Mouse (Mus musculus) G1E (cell line): ENCODE results near the gene Sept12.

Experiments
- CTCF ChIP-seq: IDR thresholded peaks from 2 replicates; pipeline ENCODE4 v1.5.1; 2012; ENCODE audit warnings: low read depth, low read length, inconsistent platforms, mixed read lengths
- GATA2 ChIP-seq: IDR thresholded peaks from 2 replicates; pipeline ENCODE4 v1.6.1; 2012; ENCODE audit warnings: low read depth, low read length, inconsistent platforms, borderline replicate concordance

GRCm38 (mm10) chr16:4943431-4943830 is 54.2 kb downstream of the Sept12 start:
- TF ChIP-seq CTCF (no peak), GATA2 (no peak)
